Mouse (Mus musculus) embryonic stem cell, embryonic (primary cell): ENCODE measurements around the gene 4933430I17Rik.

ENCODE experiments used
- CTCF ChIA-PET, 4 experiments: fragments of 300-600 bp in 2 of 4; fragments of 350-600 bp in 2 of 4; sonication (Branson Sonifier 250); formaldehyde crosslinking; loops; one replicate each; lab custom pipeline; 2022; ENCODE audit warnings: inconsistent platforms in 2 of 4; lab: Charles Lee
- POLR2A ChIA-PET, 4 experiments: fragments of 300-600 bp in 2 of 4; fragments of 350-600 bp in 2 of 4; sonication (Branson Sonifier 250); formaldehyde crosslinking; loops; one replicate each; lab custom pipeline; 2022; ENCODE audit warnings: antibody characterized with exemption in 4 of 4, inconsistent platforms in 1 of 4; lab: Charles Lee

Gene 4933430I17Rik

DNA sequence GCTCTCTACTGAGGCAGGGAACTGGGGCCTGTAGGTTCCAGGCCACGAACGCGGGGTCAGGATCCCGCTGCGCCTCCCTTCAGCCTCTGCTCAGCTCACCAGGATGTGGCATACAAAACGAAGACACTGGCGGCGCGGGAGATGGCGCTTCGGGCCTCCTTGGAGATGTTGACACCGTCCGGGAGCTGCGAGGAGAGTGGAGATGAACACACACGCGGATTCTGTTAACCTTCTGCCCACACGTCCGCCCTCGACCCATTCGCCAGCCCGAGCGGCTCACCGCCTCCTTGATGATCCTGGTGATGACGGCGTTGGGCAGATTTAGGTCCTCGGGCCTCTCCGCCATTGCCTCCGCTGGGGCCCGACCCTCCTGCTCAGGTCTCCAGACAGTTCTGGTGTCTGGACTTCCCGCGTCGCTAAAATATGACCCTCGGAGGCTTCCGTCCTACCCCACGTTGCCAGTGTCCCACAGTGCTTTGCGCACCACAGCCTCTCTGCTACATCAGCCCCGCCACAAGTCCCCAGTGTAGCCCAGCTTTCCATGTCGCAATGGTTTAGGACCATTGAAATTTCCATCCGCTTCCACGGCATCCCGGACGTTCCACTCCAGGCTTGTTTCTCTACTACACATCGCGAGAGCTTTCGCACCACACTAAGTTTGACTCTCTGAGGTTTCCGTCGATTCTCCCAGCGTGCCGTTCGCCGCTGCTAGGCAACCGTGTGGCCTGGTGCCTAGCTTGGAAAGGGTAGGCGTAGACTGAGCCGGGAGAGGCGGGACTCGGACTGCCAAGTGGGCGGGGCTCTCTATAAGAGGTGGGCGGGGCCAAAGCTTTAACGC is at the start of gene 4933430I17Rik, which contains the start of gene Pole3:
TSS of gene 4933430I17Rik (plus strand) at position 719 of the 838 bp plus-strand sequence.
TSS of gene Pole3 (minus strand) at position 418 of the 838 bp plus-strand sequence.
- ChIA-PET CTCF (interaction anchor here (0.7 to 1.3 kb wide), 13 partner anchors 8 to 587 kb away, joined by 3 to 10 read pairs (median 4); partner anchors contain the start of gene Zfp37 (in 1 of the 4)), POLR2A (interaction anchor here (0.6 to 2.5 kb wide), 52 partner anchors 9 to 1382 kb away, joined by 3 to 34 read pairs (median 4); partner anchors contain the start of genes Cdc26 (in 4 of the 4), Prpf4 (in 4 of the 4), Bspry (in 2 of the 4) and Hdhd3 (in 2 of the 4))

DNA sequence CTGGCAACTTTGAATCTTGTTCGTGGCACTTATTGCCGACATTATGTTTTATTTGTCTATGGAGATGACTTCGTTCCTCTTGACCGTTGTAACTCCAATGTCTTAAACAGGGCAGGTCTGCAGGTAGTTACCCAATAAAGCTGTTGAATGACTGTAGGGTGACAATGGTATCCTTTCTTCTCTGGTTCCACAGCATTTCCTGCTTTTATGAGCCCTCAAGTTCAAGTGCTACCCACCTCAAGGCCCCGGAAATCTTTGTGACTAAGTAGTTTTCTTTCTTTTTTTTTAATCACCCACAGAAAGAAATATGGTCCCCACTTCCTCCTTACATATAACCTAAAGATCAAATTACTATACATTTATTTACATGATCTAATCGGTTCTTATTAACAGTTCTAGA is 49.4 kb upstream of the 4933430I17Rik start:
- POLR2A ChIA-PET: no interaction called here

GRCm38 (mm10) chr4:62477542-62478244 is 47.5 kb upstream of the 4933430I17Rik start:
- POLR2A ChIA-PET: interaction anchor here in 2 of 4 experiments (0.7 to 1.3 kb wide), 2 partner anchors 117 to 1085 kb away, joined by 3 to 4 read pairs; partner anchors contain the start of genes Fkbp15 (in 1 of the 2) and Slc31a1 (in 1 of the 2)
- CTCF ChIA-PET: no interaction called here

More for the DNA sequence above, 49.4 kb upstream of the 4933430I17Rik start:
- CTCF ChIA-PET: interaction anchor here in 1 of 4 experiments (0.6 kb wide), 1 partner anchor 69 kb away, joined by 5 read pairs; no protein-coding TSS in a partner anchor

GRCm38 (mm10) chr4:62479593-62479936 is 45.6 kb upstream of the 4933430I17Rik start:
- POLR2A ChIA-PET: interaction anchor here in 3 of 4 experiments (0.6 to 3.4 kb wide), 8 partner anchors 13 to 168 kb away, joined by 3 to 13 read pairs (median 4); partner anchors contain the start of genes 4933430I17Rik (in 1 of the 3), Cdc26 (in 1 of the 3), Pole3 (in 1 of the 3) and Prpf4 (in 1 of the 3)
- CTCF ChIA-PET: interaction anchor here (0.6 to 1.5 kb wide), 12 partner anchors 9 to 285 kb away, joined by 3 to 6 read pairs (median 4); partner anchors contain the start of gene Wdr31 (in 1 of the 4)

DNA sequence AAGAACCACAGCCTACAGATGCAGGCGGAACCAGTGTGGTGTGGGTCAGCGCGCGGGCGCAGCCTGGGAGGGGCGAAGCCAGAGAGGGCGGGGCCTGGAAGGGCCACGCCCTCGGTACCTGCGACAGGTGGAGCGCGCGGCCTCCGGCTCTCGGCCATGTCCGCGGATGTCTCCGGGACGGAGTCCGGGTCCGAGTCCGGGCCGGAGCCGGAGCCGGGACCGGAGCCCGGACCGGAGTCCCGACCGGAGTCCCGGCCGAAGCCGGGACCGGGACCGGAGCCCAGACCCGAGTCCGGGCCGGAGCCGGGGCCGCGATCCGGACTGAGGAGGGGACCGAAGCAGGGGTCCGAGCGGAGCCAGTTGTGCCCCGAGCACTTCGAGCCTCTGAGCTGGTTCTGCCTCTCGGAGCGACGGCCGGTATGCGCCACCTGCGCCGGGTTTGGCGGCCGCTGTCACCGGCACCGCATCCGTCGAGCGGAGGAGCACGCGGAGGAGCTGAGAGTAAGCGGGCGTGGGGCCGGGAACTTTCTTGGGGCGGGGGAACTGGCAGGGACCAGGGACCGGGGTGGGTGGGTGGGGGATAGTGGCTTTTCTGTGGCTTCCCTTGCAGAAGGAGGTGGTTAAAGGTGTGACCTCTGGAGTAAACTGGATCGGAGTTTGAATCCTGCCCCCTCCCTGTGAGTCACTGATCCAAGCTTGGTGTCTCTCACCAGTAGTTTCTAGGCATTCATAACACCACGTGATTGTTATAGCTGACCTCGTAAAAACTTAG is 45.0 kb upstream of the 4933430I17Rik start, which contains the start of gene Bspry:
TSS of gene Bspry (plus strand) at position 117 of the 772 bp plus-strand sequence.
- ChIA-PET POLR2A (interaction anchor here in 3 of 4 experiments (0.6 to 3.4 kb wide), 16 partner anchors 9 to 173 kb away, joined by 3 to 13 read pairs (median 4); partner anchors contain the start of genes 4933430I17Rik (in 2 of the 3), Prpf4 (in 2 of the 3), Cdc26 (in 1 of the 3) and Pole3 (in 1 of the 3)), CTCF (interaction anchor here in 3 of 4 experiments (0.5 to 1.5 kb wide), 14 partner anchors 10 to 486 kb away, joined by 3 to 6 read pairs (median 3); partner anchors contain the start of gene Wdr31 (in 1 of the 3))

DNA sequence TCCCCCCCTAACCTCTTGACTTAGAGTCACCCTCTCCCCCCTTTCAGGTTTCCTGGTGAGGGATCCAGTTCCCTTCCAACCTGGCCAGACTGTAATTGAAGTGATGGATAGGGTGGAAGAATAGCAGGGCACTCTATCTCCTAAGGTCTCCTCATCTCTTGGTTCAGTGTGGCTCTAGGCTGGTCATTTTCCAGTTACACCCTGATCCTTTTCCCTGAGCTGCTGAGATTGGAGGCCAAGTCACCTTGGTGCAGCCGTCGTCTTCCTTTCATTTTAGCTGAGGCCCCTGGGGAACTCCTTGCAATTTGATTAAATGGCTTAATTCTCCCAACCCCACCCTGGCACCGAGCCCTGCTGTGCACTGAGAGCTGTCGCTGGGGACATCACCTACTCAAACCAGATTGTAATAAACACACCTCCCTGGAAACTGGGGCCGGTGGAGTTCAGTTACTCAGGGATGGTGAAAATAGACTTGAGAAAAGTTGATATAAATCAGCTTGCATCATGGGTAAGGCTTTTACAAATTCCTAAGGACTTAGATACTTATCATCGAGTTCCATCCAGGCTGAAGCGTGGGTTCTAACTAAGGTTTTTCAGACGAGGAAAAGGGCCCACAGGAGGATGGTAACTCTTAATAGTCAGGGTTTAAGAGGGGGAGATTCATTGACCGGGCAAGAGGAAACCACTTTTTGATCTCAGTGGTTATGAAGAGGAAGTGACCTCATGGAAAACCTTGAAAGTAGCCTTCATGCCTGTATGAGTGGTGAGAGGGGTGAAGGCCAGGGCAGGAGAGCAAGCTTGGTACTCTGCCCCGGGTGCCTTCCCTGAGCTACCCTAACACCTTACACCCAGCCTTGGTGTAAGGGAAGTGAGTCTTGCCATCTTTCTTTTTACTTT is 44.2 kb upstream of the 4933430I17Rik start:
- CTCF ChIA-PET: interaction anchor here in 3 of 4 experiments (0.5 to 1.5 kb wide), 9 partner anchors 11 to 485 kb away, joined by 3 to 5 read pairs (median 3); partner anchors contain the start of genes 4933430I17Rik (in 1 of the 3), Pole3 (in 1 of the 3) and Wdr31 (in 1 of the 3)
- POLR2A ChIA-PET: interaction anchor here in 3 of 4 experiments (0.6 to 3.4 kb wide), 13 partner anchors 9 to 175 kb away, joined by 3 to 13 read pairs (median 4); partner anchors contain the start of genes 4933430I17Rik (in 2 of the 3), Pole3 (in 1 of the 3) and Prpf4 (in 1 of the 3)

GRCm38 (mm10) chr4:62484928-62485327 is 40.2 kb upstream of the 4933430I17Rik start:
- POLR2A ChIA-PET: interaction anchor here in 3 of 4 experiments (0.7 to 1.4 kb wide), 5 partner anchors 13 to 123 kb away, joined by 3 to 6 read pairs (median 3); partner anchors contain the start of gene Wdr31 (in 1 of the 3)
- CTCF ChIA-PET: no interaction called here

DNA sequence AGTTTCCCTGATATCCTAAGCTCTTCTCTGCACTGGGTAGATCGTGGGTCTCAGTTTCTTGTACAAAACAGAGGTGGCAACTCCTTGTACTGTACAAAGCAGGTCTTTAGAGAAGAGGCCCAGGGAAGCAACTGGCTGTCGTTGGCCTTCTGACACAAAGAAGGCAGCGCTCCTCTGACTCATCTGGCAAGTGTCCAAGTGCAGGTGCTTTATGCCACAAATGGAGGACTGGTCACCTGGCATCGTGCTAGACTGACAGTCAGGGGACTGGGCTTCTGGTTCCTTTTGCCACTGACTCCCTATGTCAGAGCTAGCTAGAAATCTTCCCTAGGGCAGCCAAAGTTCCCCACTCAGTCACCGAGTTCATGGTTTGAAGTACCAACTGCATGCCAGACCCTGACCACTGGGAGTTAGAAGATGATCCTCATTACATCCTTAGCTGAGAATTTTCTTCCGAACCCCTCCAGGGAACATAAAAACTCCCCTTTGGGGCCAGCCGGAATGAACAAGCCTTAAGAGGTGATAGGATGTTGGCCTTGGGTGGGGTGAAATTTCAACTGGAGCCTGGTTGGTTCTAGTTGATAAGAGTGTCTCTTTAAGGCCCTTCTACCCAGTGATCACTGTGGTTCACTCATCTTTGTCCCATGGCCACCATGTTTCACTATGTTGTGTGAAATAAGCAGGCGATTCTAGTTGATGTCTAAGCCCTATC is 39.6 kb upstream of the 4933430I17Rik start:
- CTCF ChIA-PET: no interaction called here
- POLR2A ChIA-PET: interaction anchor here in 3 of 4 experiments (0.7 to 1.4 kb wide), 7 partner anchors 13 to 125 kb away, joined by 3 to 6 read pairs (median 3); partner anchors contain the start of genes Fkbp15 (in 1 of the 3), Slc31a1 (in 1 of the 3) and Wdr31 (in 1 of the 3)

GRCm38 (mm10) chr4:62486162-62486696 is 38.9 kb upstream of the 4933430I17Rik start:
- POLR2A ChIA-PET: interaction anchor here in 2 of 4 experiments (0.9 to 1.1 kb wide), 4 partner anchors 14 to 126 kb away, joined by 3 to 4 read pairs (median 4); partner anchors contain the start of genes 4933430I17Rik (in 1 of the 2), Fkbp15 (in 1 of the 2), Pole3 (in 1 of the 2) and Slc31a1 (in 1 of the 2)
- CTCF ChIA-PET: no interaction called here

DNA sequence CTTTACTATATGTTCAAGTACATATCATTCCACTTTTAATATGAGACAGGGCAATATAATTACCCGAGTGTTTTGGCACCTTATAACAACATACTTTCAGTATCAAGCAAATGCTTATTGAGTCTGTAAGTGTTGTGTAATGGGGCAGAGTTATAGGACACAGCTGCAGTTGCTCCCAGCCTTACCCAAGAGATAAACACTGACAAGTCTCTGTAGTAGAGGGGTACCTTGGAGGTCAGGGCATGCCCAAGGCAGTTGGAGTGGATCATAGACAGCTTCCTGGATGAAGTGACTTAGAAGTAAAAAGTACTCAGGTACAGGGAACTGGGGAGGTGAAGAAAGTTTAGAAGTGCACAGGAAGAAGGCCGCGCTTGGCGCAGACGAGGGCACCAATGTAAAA is 38.0 kb upstream of the 4933430I17Rik start:
- ChIA-PET CTCF (no interaction called here), POLR2A (interaction anchor here in 2 of 4 experiments (0.9 to 1.1 kb wide), 3 partner anchors 13 to 38 kb away, joined by 3 to 4 read pairs (median 4); partner anchors contain the start of genes 4933430I17Rik (in 1 of the 2) and Pole3 (in 1 of the 2))

DNA sequence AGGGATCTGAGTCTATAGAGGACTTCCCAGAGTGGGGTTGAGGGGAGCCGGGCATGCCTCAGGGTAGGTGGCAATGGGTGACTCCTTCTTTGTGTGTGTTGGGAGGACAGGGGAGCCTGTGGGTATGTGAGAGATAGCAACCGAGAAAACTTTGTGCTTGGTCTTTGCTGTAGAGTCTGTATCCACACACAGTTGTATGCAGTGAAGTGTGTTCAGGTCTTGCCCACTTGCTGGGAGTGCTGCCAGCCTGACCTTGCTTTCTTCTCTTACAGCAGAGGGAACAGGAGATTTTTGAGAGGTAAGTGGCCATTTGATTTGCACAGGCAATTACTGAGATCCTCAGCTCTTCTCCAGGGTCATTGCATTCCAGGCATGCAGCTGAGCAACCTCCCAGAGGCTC is 37.3 kb upstream of the 4933430I17Rik start:
- ChIA-PET POLR2A (interaction anchor here in 1 of 4 experiments (1.2 kb wide), 1 partner anchor 14 kb away, joined by 3 read pairs; no protein-coding TSS in a partner anchor), CTCF (no interaction called here)

DNA sequence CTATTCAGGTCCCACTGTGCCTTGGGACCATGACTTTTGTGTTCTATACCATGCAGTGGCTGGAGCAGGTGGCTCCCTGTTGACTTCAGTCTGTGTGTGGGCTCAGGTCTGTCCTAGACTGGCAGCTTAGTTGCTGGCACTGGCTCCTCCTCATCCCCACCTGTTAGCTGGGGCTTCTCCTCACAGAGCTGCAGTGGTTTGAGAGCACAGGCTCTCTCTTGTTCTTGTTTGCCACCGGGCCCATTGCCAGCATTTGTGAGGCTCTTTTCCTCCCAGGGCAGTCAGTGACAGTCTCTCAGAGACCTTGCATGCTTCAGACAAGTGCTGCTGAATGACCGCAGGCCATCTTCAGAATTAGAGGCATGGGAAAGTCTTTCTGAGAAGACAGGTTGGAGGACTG is 32.5 kb upstream of the 4933430I17Rik start:
- ChIA-PET POLR2A (interaction anchor here in 3 of 4 experiments (0.8 to 3.2 kb wide), 4 partner anchors 9 to 27 kb away, joined by 3 to 12 read pairs (median 4); partner anchors contain the start of genes Alad (in 1 of the 3), Bspry (in 1 of the 3) and Hdhd3 (in 1 of the 3)), CTCF (interaction anchor here in 2 of 4 experiments (0.6 to 0.8 kb wide), 2 partner anchors 14 to 286 kb away, joined by 3 read pairs; no protein-coding TSS in a partner anchor)

DNA sequence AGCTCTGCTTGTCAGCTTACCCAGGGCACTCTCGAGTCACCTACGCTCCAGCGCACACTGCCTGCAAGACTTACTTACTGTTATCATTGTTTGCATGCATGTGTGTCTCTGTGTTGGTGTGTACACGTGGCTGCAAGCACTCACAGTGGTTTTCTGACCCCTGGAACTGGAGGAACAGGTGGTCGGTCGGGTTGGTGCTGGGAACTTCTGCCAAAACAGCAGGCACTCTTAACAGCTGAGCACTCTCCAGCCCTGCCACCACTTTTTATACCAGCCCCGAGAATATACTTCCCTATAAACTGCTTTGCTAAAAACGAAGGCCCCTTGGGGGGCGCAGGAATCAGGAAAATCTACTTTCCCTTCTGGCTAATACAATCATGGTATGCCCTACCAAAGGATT is 30.9 kb upstream of the 4933430I17Rik start:
- ChIA-PET POLR2A (interaction anchor here in 2 of 4 experiments (0.9 to 3.2 kb wide), 5 partner anchors 8 to 30 kb away, joined by 3 to 12 read pairs (median 8); partner anchors contain the start of genes Alad (in 1 of the 2) and Hdhd3 (in 1 of the 2)), CTCF (interaction anchor here in 1 of 4 experiments (0.6 kb wide), 1 partner anchor 203 kb away, joined by 3 read pairs; no protein-coding TSS in a partner anchor)

DNA sequence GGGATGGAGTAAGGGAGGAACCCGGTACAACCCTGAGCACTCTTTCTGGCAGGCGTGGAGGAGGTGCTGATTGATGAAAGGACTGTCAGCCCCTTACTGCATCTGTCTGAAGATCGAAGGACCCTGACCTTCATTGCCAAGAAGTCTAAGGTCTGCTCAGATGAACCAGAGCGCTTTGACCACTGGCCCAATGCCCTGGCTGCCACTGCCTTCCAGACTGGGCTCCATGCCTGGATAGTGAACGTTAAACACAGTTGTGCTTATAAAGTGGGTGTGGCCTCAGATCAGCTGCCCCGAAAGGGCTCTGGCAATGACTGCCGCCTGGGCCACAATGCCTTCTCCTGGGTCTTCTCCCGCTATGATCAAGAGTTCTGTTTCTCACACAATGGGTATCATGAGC is 29.2 kb upstream of the 4933430I17Rik start:
- ChIA-PET CTCF (no interaction called here), POLR2A (interaction anchor here in 3 of 4 experiments (0.6 to 1.6 kb wide), 4 partner anchors 13 to 26 kb away, joined by 3 to 10 read pairs (median 4); partner anchors contain the start of gene Alad (in 1 of the 3))
